Mouse (Mus musculus) layer of hippocampus, adult 2 months (tissue): ENCODE results near the gene Clec2g. TPM values are rescaled to one million over a fixed set of nuclear protein-coding genes. Genes with fewer than 3 reads are reported as not detected.
"Not testable (repeated sequence)": the region's sequence is repeated elsewhere in the genome, so short reads cannot be mapped to it uniquely, and the experiment has no call there.

Experiments used
- DNase-seq, 2 experiments: peaks; one replicate each; pipeline ENCODE4 v3.0.0; 2022; ENCODE audit warnings: low spot score in 2 of 2
- H3K27ac ChIP-seq: fragments of 200-600 bp; 2 replicates; pipeline ENCODE4 v1.8.1; 2022
- H3K4me3 ChIP-seq: fragments of 200-600 bp; 2 replicates; pipeline ENCODE4 v1.8.1; 2022; ENCODE audit warnings: mild to moderate bottlenecking
- CTCF ChIP-seq: fragments of 200-600 bp; conservative IDR thresholded peaks from 2 replicates; pipeline ENCODE4 v1.8.1; 2022; ENCODE audit warnings: antibody characterized with exemption, mild to moderate bottlenecking, moderate library complexity
- long read RNA-seq, 2 experiments: library from polyadenylated mRNA; stranded (forward); transcript quantifications; one replicate each; pipeline ENCODE4 v2.0.0; 2021; ENCODE audit warnings: borderline mapping rate in 2 of 2
- total RNA-seq, 2 experiments: library from RNA; stranded (reverse); gene quantifications; 2 replicates each; pipeline ENCODE4 v1.2.3; 2021

Clec2g gene
- 1 to 10 TPM in 1 of 2 experiments, under 1 TPM in 1; 0.71 to 1.0 TPM for total RNA-seq
- long read RNA-seq, experiment 1: 0 reads
- long read RNA-seq, experiment 2: 0 reads

GRCm38 (mm10) chr6:128934081-128934480 lies at the start of gene Clec2g:
TSS of gene Clec2g (plus strand) at chr6:128934381.
- DNase-seq, H3K4me3 ChIP-seq, H3K27ac ChIP-seq: not testable (repeated sequence)

GRCm38 (mm10) chr6:128887091-128887790 lies 46.9 kb upstream of the Clec2g start, which contains the start of gene Clec2i:
TSS of gene Clec2i (plus strand) at chr6:128887588.
- H3K27ac ChIP-seq, H3K4me3 ChIP-seq: not testable (repeated sequence)
- DNase-seq: peak in 1 of 2 experiments; percentile 41

- DNase-seq: no peak
- TF ChIP-seq CTCF: no peak
- Histone ChIP-seq H3K4me3 (no peak overlapping the region), H3K27ac (no peak overlapping the region)
These were observed 45.3 kb upstream of the Clec2g start for GRCm38 (mm10) chr6:128888834-128889233.

- no peak for TF ChIP-seq CTCF
- Histone ChIP-seq H3K4me3 (no peak within 1 kb of the TSS), H3K27ac (no peak within 1 kb of the TSS)
- no peak for DNase-seq
These were observed 43.2 kb upstream of the Clec2g start, which contains the start of gene BC035044 for GRCm38 (mm10) chr6:128890948-128891355. TSS of gene BC035044 (minus strand) at chr6:128891126.

- H3K27ac ChIP-seq: no peak overlapping the region
- no peak overlapping the region for H3K4me3 ChIP-seq
- no peak for DNase-seq
- no peak for TF ChIP-seq CTCF
These were observed 38.7 kb upstream of the Clec2g start for GRCm38 (mm10) chr6:128895404-128896001.

- TF ChIP-seq CTCF: no peak
These were observed 34.1 kb upstream of the Clec2g start for GRCm38 (mm10) chr6:128900044-128900443.

GRCm38 (mm10) chr6:128900796-128901552 lies 33.2 kb upstream of the Clec2g start:
- not testable (repeated sequence) for H3K4me3 ChIP-seq, H3K27ac ChIP-seq, DNase-seq

More at GRCm38 (mm10) chr6:128900044-128900443, 34.1 kb upstream of the Clec2g start:
- Histone ChIP-seq H3K27ac (no peak overlapping the region), H3K4me3 (no peak overlapping the region)
- no peak for DNase-seq

- no peak overlapping the region for H3K4me3 ChIP-seq
- no peak overlapping the region for H3K27ac ChIP-seq
- TF ChIP-seq CTCF: no peak
- DNase-seq: no peak
These were observed 20.5 kb upstream of the Clec2g start for GRCm38 (mm10) chr6:128913598-128914254.

- DNase-seq: no peak
- TF ChIP-seq CTCF: no peak
- Histone ChIP-seq H3K27ac (no peak overlapping the region), H3K4me3 (no peak overlapping the region)
These were observed 16.9 kb upstream of the Clec2g start for GRCm38 (mm10) chr6:128917322-128917721.

- no peak for DNase-seq
- no peak for TF ChIP-seq CTCF
- Histone ChIP-seq H3K4me3 (no peak overlapping the region), H3K27ac (no peak overlapping the region)
These were observed 1.1 kb upstream of the Clec2g start for GRCm38 (mm10) chr6:128933050-128933449.

GRCm38 (mm10) chr6:128935889-128936665 lies 1.9 kb downstream of the Clec2g start:
- H3K27ac ChIP-seq, H3K4me3 ChIP-seq, DNase-seq: not testable (repeated sequence)
